Mouse (Mus musculus): Measurements from ENCODE around the gene Prkca. TPM values are rescaled to one million over a fixed set of nuclear protein-coding genes. Genes with fewer than 3 reads are reported as not detected.

Prkca gene
- polyA plus RNA-seq, 1 experiment: 18.1 TPM

GRCm38 (mm10) chr11:108311912-108312311, 31.8 kb downstream of the Prkca start:
- H3K79me3 ChIP-seq (ENCODE audit: low read depth): peaks cover 84% of the 10 kb centered on the region
- peaks cover 100% of the 10 kb centered on the region for H3K79me2 ChIP-seq (ENCODE audit: control insufficient read depth, insufficient read depth)
- H3ac ChIP-seq (ENCODE audit: control insufficient read depth, insufficient read length, low read depth): no peak overlapping the region
- no peaks in the 10 kb centered on the region for H3K27me3 ChIP-seq (ENCODE audit: control insufficient read depth, insufficient read depth, insufficient read length)
- no peak overlapping the region for H3K4me3 ChIP-seq (ENCODE audit: insufficient read depth, poor library complexity, severe bottlenecking)
- H3K36me3 ChIP-seq (ENCODE audit: control insufficient read depth, insufficient read depth): peaks cover 7% of the 10 kb centered on the region
- TF ChIP-seq CEBPB (IDR thresholded peaks at IDR 0.05; ENCODE audit: low read depth): no peak
- TF ChIP-seq MYOG (IDR thresholded peaks at IDR 0.05; ENCODE audit: control insufficient read depth, extremely low read depth, insufficient read length): no peak
- no peak for TF ChIP-seq USF1 (IDR thresholded peaks at IDR 0.05; ENCODE audit: low read depth)
- TF ChIP-seq FOSL1 (IDR thresholded peaks at IDR 0.05; ENCODE audit: insufficient read depth, low read length, poor library complexity, severe bottlenecking): no peak
- no peak for TF ChIP-seq MAX (IDR thresholded peaks at IDR 0.05)
- TF ChIP-seq CTCF (IDR thresholded peaks at IDR 0.05; ENCODE audit: control insufficient read depth, insufficient read depth, insufficient read length): no peak
- no peak for TF ChIP-seq MYOD1 (IDR thresholded peaks at IDR 0.05; ENCODE audit: control insufficient read depth, insufficient read length, low read depth)

DNA sequence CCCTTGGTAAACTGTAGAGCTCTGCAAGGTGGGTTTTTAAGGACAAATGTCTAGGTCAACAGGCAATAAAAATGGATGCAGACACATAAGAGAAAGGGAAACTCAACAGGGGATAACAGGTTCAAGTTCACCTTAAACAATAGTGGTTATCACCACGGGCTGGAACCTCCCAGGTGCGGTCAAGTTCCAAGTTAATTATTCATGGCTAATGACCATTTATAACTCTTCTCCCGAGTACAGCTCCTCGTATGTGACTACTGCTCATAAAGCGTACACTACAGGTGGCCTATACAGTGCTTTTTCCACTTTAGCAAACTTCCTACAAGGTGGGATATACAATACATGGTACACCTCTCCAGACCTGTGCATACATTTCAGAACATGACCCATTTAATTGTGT, 33.9 kb downstream of the Prkca start:
- Histone ChIP-seq H3K36me3 (ENCODE audit: control insufficient read depth, insufficient read depth) (peaks cover 8% of the 10 kb centered on the region), H3K27me3 (ENCODE audit: control insufficient read depth, insufficient read depth, insufficient read length) (no peaks in the 10 kb centered on the region), H3K79me2 (ENCODE audit: control insufficient read depth, insufficient read depth) (peaks cover 100% of the 10 kb centered on the region), H3K79me3 (ENCODE audit: low read depth) (peaks cover 85% of the 10 kb centered on the region), H3K4me3 (ENCODE audit: insufficient read depth, poor library complexity, severe bottlenecking) (no peak overlapping the region), H3ac (ENCODE audit: control insufficient read depth, insufficient read length, low read depth) (no peak overlapping the region)
- no peak for TF ChIP-seq MAX (IDR thresholded peaks at IDR 0.05)

DNA sequence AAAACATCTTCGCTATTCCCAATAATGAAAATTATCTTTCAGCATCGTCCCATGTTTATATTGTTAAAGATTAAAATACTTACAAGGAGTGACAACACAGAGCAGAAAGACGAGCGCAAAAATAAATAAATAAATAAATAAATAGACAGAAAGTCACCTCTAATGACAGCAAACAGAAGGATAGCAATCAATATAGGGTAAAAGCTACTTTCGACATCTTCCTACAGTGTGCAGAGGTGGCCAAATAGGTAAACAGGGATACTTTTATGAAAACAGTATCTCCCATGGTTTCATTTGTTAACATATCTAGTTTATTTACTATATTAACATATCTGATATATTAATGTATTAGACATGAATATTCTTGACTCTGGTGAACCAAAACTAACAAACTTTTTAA, 35.5 kb downstream of the Prkca start:
- Histone ChIP-seq H3K4me3 (ENCODE audit: insufficient read depth, poor library complexity, severe bottlenecking) (no peak overlapping the region), H3K79me3 (ENCODE audit: low read depth) (peaks cover 82% of the 10 kb centered on the region), H3K79me2 (ENCODE audit: control insufficient read depth, insufficient read depth) (peaks cover 100% of the 10 kb centered on the region), H3K27me3 (ENCODE audit: control insufficient read depth, insufficient read depth, insufficient read length) (no peaks in the 10 kb centered on the region), H3K36me3 (ENCODE audit: control insufficient read depth, insufficient read depth) (peaks cover 8% of the 10 kb centered on the region), H3ac (ENCODE audit: control insufficient read depth, insufficient read length, low read depth) (no peak overlapping the region)
- no peak for TF ChIP-seq MYOG (IDR thresholded peaks at IDR 0.05; ENCODE audit: control insufficient read depth, extremely low read depth, insufficient read length)
- no peak for TF ChIP-seq CTCF (IDR thresholded peaks at IDR 0.05; ENCODE audit: control insufficient read depth, insufficient read depth, insufficient read length)
- no peak for TF ChIP-seq MYOD1 (IDR thresholded peaks at IDR 0.05; ENCODE audit: control insufficient read depth, insufficient read length, low read depth)
- TF ChIP-seq MAX (IDR thresholded peaks at IDR 0.05): no peak

- no peak overlapping the region for H3ac ChIP-seq (ENCODE audit: control insufficient read depth, insufficient read length, low read depth)
- H3K27me3 ChIP-seq (ENCODE audit: control insufficient read depth, insufficient read depth, insufficient read length): no peaks in the 10 kb centered on the region
- H3K79me3 ChIP-seq (ENCODE audit: low read depth): peaks cover 84% of the 10 kb centered on the region
Measured at GRCm38 (mm10) chr11:108307258-108307657, 36.5 kb downstream of the Prkca start.

DNA sequence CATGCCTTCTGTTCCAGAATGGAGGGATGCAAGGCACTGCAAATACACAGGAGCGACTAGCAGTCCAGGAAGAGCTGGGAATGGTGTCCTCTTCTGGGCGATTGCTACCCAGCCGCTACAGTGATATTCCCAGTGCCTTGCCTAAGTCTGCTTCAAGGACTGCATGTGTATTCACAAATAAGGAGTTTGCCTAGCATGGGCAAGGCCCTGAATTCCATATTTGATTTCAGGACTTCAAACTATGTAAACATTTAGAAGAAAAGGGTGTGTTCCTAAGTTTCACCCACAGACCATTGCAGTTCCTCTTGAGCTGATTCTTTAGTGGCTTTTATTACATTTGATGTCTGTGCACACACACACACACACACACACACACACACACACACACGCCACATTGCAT, 39.9 kb downstream of the Prkca start:
- H3K36me3 ChIP-seq (ENCODE audit: control insufficient read depth, insufficient read depth): peaks cover 18% of the 10 kb centered on the region
- H3ac ChIP-seq (ENCODE audit: control insufficient read depth, insufficient read length, low read depth): no peak overlapping the region
- peaks cover 75% of the 10 kb centered on the region for H3K79me3 ChIP-seq (ENCODE audit: low read depth)
- H3K27me3 ChIP-seq (ENCODE audit: control insufficient read depth, insufficient read depth, insufficient read length): no peaks in the 10 kb centered on the region
- TF ChIP-seq MAX (IDR thresholded peaks at IDR 0.05) (no peak), CEBPB (IDR thresholded peaks at IDR 0.05; ENCODE audit: low read depth) (no peak), USF1 (IDR thresholded peaks at IDR 0.05; ENCODE audit: low read depth) (no peak), MYOG (IDR thresholded peaks at IDR 0.05; ENCODE audit: control insufficient read depth, extremely low read depth, insufficient read length) (no peak), MYOD1 (IDR thresholded peaks at IDR 0.05; ENCODE audit: control insufficient read depth, insufficient read length, low read depth) (no peak), CTCF (IDR thresholded peaks at IDR 0.05; ENCODE audit: control insufficient read depth, insufficient read depth, insufficient read length) (no peak), FOSL1 (IDR thresholded peaks at IDR 0.05; ENCODE audit: insufficient read depth, low read length, poor library complexity, severe bottlenecking) (no peak)
- peaks cover 99% of the 10 kb centered on the region for H3K79me2 ChIP-seq (ENCODE audit: control insufficient read depth, insufficient read depth)
- H3K4me3 ChIP-seq (ENCODE audit: insufficient read depth, poor library complexity, severe bottlenecking): no peak overlapping the region

More at GRCm38 (mm10) chr11:108307258-108307657, 36.5 kb downstream of the Prkca start:
- no peak for TF ChIP-seq MAX (IDR thresholded peaks at IDR 0.05)
- no peak for TF ChIP-seq CEBPB (IDR thresholded peaks at IDR 0.05; ENCODE audit: low read depth)
- TF ChIP-seq FOSL1 (IDR thresholded peaks at IDR 0.05; ENCODE audit: insufficient read depth, low read length, poor library complexity, severe bottlenecking): no peak
- TF ChIP-seq MYOD1 (IDR thresholded peaks at IDR 0.05; ENCODE audit: control insufficient read depth, insufficient read length, low read depth): no peak
- TF ChIP-seq USF1 (IDR thresholded peaks at IDR 0.05; ENCODE audit: low read depth): no peak
- TF ChIP-seq CTCF (IDR thresholded peaks at IDR 0.05; ENCODE audit: control insufficient read depth, insufficient read depth, insufficient read length): no peak
- no peak for TF ChIP-seq MYOG (IDR thresholded peaks at IDR 0.05; ENCODE audit: control insufficient read depth, extremely low read depth, insufficient read length)
- Histone ChIP-seq H3K79me2 (ENCODE audit: control insufficient read depth, insufficient read depth) (peaks cover 100% of the 10 kb centered on the region), H3K4me3 (ENCODE audit: insufficient read depth, poor library complexity, severe bottlenecking) (no peak overlapping the region), H3K36me3 (ENCODE audit: control insufficient read depth, insufficient read depth) (peaks cover 13% of the 10 kb centered on the region)

DNA sequence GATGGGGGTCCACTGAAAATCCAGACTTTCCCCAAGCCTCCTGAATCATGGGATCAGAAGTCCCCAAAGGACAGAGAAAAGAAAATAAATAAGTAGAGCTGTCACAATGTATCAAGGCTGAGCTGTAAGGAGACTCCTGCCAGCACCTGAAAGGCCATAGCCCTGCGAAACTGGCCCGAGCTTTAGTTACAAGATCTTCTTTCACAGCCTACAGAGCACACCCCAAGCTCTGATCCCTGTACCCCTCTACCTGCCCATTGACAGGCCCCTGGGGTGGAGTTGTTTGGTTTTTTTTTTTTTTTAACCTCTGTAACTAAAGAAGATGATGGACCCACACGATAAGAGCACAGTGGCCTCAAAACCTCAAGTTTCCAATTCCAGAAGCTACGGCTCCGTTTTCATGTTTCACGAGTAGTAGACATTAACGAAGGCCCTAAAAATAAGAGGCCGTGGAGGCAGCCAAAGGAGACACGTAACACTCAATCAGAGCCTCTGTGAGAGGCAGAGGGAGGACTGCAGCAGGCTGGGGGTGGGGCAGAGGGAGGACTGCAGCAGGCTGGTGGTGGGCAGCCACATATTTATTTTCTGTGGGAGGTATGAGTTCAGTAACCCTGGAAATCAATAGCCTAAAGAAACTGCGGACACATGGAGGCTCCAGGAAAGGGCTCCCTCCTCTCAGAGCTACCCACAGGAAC, 41.8 kb downstream of the Prkca start:
- no peak for TF ChIP-seq USF1 (IDR thresholded peaks at IDR 0.05; ENCODE audit: low read depth)
- TF ChIP-seq CEBPB (IDR thresholded peaks at IDR 0.05; ENCODE audit: low read depth): no peak
- TF ChIP-seq MAX (IDR thresholded peaks at IDR 0.05): no peak
- no peak for TF ChIP-seq MYOD1 (IDR thresholded peaks at IDR 0.05; ENCODE audit: control insufficient read depth, insufficient read length, low read depth)
- no peak for TF ChIP-seq CTCF (IDR thresholded peaks at IDR 0.05; ENCODE audit: control insufficient read depth, insufficient read depth, insufficient read length)
- no peak for TF ChIP-seq MYOG (IDR thresholded peaks at IDR 0.05; ENCODE audit: control insufficient read depth, extremely low read depth, insufficient read length)
- TF ChIP-seq FOSL1 (IDR thresholded peaks at IDR 0.05; ENCODE audit: insufficient read depth, low read length, poor library complexity, severe bottlenecking): no peak
- no peaks in the 10 kb centered on the region for H3K27me3 ChIP-seq (ENCODE audit: control insufficient read depth, insufficient read depth, insufficient read length)
- H3K79me3 ChIP-seq (ENCODE audit: low read depth): peaks cover 61% of the 10 kb centered on the region
- no peak overlapping the region for H3ac ChIP-seq (ENCODE audit: control insufficient read depth, insufficient read length, low read depth)
- no peak overlapping the region for H3K4me3 ChIP-seq (ENCODE audit: insufficient read depth, poor library complexity, severe bottlenecking)
- H3K36me3 ChIP-seq (ENCODE audit: control insufficient read depth, insufficient read depth): peaks cover 31% of the 10 kb centered on the region
- peaks cover 99% of the 10 kb centered on the region for H3K79me2 ChIP-seq (ENCODE audit: control insufficient read depth, insufficient read depth)
